Mouse (Mus musculus) layer of hippocampus, adult 18-20 months (tissue): ENCODE data around the gene Nav2. TPM values are rescaled to one million over a fixed set of nuclear protein-coding genes. Genes with fewer than 3 reads are reported as not detected.

ENCODE experiments used
- DNase-seq, 2 experiments: peaks; one replicate each; pipeline ENCODE4 v3.0.0; 2022; ENCODE audit warnings: low spot score in 2 of 2
- total RNA-seq, 2 experiments: library from RNA; stranded (reverse); gene quantifications; 2 replicates each; pipeline ENCODE4 v1.2.3; 2021

Nav2 gene
- total RNA-seq, 2 experiments from 2014 or later: 66.2 to 73.7 TPM

DNA sequence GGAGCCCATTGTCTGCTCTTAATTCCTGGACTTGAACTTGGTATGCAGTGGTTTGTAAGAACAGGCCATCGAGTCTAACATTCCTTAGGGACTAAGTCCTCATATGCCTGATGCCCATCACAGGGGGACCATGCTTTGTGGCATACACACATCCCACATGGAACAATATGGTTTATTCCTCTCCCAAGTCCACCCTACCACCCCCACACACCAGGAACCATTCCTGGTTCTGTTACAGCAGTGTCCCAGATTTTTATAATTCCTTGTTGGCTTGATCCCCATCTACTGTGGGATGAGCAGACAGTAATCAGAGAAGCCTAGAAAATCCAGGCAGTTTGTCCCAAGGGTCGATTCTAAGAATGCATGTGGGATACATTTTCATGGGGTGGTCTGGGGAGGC is 668.6 kb downstream of the Nav2 start:
- DNase-seq: no peak

DNA sequence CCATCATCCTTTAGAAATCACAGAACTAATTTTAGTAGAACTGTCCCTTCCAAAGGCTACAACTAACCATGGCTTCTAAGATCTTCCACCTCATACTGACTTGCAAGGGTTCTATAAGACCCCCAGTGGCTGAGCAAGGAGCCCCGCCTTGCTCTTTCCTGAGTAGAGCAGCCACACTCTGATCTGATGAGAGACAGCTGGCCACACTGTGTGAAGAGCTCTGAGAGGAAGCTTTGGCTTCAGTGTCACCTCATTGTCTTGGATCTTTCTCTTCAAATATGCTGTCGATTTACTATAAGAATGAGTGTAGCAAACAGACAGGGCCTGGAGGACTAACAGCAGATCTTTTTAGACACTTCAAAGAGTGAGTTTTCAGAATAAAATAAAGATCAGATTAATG is 673.4 kb downstream of the Nav2 start:
- DNase-seq: no peak

DNA sequence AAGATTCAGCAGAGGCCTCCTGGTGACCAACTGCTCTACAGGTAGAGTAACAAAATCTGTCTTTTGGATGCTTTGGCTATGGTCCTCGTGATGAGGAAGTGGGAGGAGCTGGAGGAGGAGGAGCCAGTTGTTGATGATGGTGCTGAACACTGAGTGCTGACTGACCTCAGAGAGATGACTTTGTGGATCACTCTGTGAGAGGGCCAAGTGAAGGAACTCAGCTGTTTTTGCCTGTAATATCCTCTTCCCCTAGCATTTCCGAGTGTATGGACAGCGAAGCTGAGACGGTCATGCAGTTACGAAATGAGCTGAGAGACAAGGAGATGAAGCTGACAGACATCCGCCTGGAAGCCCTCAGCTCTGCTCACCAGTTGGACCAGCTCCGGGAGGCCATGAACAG is 674.0 kb downstream of the Nav2 start:
- no peak for DNase-seq

DNA sequence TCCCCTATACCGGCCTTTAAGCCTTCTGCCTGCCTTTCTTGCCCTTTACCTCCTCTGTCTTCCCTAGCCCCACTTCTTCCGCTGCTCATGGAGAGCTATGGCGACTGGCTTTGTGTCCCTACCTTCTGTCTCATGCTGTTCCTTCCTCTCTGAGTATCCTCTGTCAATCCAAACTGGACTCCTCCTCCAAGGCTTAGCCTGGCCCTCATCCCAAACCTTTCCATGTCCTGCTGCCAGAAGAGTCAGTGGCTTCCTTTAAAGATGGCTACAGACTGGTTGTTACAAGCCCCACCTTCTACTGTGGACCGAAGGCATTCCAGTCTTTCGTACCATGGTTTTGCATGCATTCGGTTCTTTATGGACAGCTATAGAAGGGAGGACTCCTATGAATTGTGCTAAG is 674.7 kb downstream of the Nav2 start:
- no peak for DNase-seq

DNA sequence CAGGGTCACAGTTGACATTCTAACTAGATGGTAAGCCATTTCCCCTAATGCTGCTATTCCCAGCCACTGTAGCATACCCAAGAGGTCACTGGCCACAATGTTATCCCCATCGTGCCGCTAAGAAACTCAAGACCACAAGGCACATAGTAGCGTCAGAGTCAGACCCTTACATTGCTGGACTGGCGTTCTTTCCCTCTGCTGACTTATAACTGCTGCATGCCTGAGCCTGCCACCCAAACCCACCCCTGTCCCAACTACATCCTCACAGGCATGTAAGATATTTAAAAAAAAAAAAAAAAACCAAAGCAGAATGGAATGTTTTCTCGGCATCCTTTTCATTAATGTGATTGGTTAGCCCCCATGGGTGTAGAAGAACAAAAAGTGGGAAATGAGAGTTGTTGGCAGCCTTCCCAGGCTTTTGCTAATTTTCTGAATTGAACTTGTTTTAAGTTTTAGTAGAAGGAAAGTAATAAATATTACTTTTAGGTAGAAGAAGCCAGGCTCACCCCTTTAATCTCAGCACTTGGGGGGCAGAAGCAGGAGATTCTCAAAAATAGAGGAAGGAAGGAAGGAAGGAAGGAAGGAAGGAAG is 678.1 kb downstream of the Nav2 start:
- DNase-seq: no peak

DNA sequence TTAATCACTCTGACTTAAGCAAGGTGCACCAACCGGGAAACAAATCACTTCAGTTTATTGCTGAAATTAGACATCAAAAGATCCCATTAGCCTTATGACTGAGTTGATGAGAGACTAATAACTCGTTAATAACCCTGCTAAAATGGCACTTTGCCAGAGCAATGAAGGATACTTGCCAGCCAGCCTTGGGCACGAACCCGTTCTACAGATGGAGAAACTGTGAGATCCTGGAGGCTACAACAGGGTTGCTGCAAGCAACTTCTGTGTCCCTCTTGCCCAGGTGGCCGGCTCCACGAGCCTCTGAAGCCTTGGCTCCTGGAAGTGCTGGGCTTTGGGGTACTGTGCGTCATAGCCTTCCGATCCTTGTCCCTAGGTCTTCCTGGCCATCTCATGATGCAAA is 681.1 kb downstream of the Nav2 start:
- no peak for DNase-seq

DNA sequence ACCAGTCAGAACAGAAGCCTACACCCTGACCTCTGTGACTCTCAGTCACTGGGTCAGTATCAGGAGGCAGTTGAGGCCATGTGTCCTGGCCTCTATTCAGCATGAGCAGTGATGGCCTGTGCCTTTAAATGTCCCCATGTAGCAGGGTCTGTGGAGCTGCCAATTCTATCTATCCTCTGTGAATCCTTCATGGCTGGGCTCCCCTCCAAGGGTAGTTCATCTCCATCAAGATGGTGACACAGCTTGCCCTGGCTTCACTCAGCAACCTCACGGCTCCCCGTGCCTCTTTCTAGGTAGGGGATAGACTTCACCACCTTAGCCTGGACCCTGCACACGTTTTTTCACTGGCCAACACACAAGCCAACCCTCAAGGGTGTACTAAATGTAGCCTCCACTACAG is 689.3 kb downstream of the Nav2 start:
- no peak for DNase-seq

DNA sequence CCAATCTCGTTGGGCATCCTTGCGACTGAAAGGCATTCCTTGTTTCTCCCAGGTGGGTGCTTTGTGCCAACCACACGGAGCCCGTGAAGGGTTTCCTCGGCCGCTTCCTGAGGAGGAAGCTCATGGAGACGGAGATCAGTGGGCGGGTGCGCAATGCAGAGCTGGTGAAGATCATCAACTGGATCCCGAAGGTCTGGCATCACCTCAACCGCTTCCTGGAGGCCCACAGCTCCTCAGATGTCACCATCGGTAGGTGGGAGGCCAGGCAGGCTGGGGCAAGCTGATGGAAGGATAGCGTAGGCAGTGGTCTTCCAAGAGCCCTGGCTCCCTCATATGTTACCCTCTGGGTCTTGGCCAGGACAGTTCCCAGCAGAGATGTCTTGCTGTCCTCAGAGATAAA is 689.7 kb downstream of the Nav2 start:
- no peak for DNase-seq

DNA sequence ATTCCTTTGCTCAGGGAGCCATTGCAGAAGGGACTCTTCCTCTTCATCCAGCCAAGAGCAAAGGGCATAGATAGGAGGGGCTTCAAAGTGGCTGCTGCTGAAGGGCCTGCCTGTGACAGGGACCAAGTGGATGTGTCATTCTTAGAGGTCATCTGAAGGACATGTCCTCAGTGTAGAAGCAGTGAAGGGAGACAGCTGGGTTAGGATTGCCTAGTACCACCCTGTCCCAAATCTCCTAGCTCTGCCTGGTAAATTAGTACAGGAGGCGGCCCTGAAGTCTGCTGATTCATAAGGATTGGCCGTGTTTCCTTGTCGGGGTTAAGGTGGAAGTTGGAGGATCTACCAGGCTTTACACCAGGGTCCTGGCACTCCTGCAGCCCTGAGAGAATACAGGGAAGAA is 691.4 kb downstream of the Nav2 start:
- DNase-seq: no peak

DNA sequence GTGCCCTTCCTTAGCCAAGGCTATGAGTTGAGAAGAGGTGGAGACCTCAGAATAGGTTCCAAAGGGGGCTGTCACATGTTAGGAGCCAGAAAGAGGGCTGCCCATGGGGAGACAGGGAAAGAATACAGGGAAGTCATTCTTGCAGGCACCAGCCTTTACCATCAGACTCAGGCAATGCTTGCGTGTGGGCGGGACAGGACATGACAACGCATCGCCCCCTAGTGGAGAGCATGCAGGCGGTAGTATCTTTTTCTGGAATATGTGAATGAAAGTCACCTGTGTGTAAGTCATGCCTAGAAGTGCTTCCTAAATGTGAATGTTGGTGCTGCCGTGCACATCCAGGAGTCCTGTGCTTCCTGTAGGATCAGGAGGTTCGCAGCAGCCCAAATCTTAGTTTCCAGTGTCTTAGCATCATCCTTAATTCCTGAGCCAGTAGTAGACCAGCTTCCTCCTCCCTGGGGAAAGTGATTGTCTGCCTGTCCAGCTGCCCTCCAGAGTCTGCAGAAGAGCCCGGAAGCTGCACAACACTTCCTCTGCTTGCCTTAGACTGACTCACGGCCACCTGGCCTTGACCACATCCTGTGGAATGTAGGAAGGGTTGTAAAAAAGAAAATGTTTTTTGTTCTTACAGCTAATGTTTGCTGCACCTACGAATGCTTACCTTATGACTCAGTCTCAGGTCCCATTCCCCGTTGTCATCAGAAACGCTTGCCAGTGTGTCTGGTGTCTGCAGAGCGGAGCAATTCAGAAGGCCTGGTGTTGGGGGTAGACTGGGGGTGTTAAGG is 692.9 kb downstream of the Nav2 start:
- DNase-seq: peak; percentile 69 to 88

DNA sequence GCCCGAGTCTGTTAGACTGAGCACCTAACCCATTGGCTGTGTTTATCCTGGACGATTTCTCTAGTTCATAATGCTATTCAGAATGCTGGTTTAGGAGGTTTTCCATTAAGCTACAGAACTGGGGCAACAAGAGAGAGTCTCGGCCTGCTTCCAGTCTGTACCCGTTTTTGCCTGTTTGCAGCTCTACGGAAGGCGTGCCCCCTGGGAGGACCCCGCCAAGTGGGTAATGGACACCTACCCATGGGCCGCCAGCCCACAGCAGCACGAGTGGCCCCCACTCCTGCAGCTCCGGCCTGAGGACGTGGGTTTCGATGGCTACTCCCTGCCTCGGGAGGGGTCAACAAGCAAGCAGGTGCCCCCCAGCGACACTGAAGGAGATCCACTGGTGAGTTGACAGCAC is 695.7 kb downstream of the Nav2 start:
- DNase-seq: no peak

DNA sequence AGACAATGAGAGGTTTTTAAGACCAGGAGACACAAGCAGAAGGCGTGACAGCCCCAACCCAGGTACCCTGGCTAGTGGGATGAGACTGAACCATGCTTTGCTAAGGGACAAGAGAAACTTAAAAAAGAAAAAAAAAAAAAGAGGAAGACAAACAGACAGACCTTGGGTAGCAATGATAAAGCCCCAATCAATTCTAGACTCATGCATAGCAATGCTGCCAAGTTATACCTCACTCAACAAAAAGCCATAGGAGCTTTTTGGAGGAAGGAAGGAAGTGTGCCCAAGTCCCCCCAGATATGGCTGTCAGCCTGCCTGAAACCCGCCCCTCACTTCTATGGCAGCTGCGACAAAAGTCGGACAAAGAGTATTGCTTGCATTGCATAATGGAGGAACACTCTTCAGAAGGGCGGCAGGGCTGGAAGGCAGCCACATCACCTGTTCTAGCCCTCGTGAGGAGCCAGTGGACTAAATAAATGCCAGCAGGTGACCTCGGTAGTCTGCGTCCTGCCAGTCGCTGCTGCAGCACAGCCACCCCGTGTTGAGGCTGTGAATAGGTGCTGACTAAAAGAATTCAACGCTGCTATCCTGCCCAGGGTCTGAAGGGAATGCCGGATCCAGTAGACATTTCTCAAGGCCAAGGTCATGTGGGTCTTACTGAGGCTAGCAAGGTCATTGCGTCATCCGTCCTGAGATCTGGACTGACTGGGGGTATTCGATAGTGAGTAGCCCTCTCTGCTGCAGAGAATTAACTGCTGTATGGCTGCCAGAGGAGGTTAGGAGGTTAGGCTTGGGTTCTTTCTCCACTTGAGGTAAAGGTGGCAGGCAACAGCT is 696.7 kb downstream of the Nav2 start:
- DNase-seq: no peak

DNA sequence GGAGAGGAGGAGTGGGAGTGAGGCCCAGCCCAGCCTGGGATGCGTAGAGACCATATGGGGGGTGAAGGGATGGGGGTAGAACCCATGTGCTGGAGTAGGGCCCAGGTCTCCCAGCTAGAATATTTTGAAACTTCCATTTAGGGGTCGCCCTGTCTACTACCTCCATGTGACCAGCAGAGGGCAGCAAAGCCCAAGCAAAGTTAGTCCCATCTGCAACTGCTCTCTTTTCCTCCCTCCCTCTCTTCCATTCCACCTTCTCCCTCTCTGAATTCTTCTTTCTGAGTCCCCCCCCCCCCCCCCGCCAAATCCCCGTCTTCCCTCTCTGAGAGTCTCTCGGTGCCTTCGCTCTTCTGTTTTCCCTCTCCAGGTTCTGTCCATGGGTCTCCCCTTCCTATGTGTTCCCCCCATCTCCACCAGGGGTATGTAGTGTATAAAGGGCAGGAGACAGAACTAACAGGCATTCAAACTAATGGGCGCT is 707.8 kb downstream of the Nav2 start:
- peak in 1 of 2 experiments; percentile 78 for DNase-seq

DNA sequence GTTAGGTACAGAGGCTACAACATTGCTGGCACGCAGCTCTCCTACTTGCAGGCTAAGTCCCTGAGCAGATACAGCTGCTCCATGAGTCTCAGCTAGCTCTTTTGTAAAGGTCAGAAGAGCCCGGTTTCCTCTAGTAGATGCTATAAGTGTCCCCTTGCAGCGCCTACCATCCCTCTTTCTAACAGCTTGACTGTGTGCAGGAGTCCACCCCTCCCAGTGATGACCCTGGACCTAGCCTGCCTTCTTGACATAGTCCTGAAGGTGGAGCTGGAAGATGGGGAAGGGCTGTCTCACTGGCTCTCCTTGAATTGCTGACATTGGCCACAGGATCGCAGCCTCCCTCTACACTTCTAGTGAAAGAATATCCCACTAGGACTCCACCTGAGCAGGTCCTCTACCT is 708.6 kb downstream of the Nav2 start:
- no peak for DNase-seq

DNA sequence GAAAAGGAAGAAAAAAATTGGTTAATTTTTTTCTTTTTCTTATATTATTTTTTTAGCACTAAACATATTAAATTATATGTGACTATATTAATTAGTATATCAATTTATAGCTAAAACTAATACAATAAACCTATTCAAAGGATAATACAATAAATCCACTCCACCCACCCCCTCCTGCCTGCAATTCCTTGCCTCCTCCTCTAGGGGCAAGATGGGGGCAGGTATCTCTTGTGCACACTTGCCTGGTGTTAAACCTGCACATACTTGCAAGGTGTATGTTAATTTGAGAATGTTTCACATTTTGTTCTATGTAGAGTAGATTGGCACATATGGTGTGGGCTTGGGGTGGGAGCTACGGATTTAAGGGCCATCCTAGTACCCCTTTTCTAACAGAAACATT is 711.6 kb downstream of the Nav2 start:
- DNase-seq: no peak

DNA sequence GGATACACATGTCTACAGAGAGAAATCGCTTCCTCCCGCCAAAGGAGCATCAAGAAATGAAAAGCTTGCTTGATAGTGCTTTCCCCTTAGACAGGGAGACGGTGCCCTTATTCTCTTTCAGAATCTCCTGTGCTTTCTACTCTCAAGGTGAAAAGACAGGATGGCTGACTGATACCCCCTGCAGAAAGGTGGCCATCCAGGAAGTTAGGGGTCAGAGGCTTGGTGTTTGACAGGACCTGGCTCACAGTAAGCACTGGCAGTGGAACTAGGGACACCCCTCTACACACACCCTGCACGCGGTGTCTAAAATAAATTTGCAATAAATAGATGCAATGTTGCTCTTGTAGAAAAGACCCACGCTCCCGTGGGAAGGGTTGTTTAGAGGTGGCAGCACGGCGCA is 723.4 kb downstream of the Nav2 start:
- DNase-seq: no peak

DNA sequence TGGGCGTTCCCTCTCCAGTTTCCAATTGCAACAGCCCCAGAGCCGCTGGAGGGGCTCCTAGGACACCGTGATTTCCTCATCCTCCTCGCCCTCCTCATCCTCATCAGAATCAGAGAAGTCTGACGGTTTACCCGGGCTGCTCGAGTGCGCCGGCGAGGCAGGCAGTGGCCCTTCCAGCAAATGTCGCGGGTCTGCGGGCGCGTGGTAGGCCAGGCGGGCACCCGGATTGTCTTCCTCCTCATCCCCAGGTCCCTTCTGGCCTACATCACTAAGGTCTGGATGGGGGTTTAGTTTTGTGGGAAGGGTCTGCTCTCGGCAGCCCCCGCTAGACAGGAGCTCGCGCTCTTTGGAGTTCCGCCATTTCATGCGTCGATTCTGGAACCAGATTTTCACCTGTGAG is 723.9 kb downstream of the Nav2 start:
- no peak for DNase-seq

DNA sequence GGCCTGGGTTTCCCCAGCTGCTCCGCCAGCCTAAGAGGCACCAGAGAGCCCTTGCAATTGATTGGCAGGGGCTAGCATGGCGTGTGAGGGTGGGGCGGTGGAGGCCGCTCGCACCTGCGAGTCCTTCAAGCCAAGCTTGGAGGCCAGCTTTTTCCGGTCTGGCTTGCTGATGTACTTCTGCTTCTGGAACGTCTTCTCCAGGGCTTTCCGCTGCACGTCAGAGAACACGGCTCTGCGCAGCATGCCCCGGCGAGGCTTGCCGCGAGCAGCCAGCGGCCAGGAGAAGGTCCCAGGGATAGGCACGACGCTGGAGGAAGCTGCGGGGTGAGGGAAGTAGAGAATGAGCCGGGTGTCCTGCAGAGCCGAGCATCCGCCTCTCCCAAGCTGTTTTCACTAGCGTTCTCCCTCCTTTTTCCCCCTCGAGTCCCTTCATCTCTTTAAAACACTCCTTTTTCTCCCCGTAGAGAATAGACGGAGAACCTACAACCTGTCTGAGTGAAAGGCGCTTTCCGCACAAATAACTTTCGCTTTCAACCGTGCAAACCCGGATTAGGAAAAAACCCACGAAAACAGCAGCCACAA is 725.0 kb downstream of the Nav2 start:
- DNase-seq: no peak

DNA sequence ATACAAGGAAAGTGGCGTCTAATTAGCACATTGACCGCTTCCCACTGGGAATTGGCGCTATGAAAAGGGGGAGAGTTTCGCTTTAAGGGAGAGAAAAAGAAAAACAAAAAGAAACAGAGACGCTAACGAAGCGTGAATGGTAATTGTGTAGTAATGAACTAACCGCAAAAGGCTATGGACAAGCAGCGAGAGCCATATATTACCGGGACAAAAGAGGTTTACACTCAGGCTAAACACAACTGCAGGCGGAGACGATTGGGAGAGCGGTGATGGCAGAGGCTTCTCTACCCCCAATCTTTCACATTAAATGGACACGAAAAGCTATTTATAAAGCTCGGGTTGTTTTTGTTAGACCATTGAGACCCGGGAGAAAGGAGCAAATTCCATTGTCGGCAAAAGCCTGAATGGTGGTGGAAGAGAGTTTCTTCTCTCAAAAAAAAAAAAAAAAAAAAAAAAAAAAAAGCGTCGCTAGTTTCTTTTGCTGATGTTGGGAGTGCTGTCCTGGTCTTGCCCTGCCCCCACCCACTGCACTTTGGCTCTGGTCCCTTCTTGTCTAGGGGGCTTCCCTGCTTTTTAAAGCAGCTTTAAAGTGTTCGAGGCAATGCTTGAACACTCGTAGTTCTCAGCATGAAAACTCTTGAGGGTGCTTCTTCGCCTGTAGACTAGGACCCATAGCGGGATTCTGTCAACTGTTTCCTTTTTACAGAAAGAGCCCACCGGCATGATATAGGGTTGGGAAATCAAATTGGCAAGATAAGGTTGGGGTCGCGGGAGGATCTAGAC is 726.0 kb downstream of the Nav2 start:
- DNase-seq: no peak

DNA sequence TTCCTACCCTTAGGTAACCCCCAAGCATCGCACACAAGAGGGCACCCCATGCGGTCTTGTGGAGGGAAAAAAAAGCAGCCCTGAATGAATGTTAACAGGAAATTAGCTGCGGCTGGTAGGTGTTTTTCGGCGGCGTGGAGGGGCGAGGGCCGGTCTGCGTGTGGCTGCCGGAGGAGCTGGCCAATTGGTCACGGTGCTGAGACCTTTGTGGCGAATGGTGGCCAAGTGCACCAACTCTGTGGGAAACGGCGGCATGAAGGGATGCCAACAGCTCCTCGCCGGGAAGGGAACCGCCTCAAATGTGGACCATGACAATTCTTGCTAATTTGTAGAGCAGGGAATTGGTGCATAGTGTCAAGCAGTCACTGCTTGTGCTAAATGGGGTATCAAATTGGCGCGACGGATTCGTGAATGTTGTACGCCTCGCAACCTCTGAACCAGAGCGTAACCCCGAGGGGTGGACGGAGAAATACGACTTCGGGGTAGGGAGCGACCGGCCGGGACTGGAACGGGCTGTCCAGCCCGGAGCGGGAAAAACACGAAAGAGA is 726.6 kb downstream of the Nav2 start:
- no peak for DNase-seq

DNA sequence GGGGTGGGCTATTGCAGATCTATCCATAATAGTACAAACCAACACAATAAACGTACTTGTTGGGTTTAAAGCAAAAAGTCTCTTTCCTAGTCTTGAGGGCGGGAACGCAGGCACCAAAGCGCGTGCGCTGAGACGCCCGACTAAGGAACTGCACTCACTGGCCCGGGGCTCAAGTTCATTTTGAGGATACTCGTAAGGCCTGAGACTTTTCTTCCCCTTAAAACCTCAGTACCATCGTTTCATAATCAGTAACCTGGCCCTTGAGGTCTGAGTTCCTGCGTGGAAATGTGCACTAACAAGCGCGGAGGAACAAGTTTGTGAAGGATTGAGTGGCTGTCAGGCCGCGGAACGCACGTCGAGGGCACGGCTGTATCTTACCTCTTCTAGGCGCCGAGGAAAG is 727.5 kb downstream of the Nav2 start:
- no peak for DNase-seq
